Mouse (Mus musculus): ENCODE measurements around the gene Ppp2r5e. TPM values are rescaled to one million over a fixed set of nuclear protein-coding genes. Genes with fewer than 3 reads are reported as not detected.

Ppp2r5e gene
- polyA plus RNA-seq (2015; fragmentation: Nextera tagmentation; extraction: Ambion mirVana): 9.4 and 11.2 TPM in 2 replicates

DNA sequence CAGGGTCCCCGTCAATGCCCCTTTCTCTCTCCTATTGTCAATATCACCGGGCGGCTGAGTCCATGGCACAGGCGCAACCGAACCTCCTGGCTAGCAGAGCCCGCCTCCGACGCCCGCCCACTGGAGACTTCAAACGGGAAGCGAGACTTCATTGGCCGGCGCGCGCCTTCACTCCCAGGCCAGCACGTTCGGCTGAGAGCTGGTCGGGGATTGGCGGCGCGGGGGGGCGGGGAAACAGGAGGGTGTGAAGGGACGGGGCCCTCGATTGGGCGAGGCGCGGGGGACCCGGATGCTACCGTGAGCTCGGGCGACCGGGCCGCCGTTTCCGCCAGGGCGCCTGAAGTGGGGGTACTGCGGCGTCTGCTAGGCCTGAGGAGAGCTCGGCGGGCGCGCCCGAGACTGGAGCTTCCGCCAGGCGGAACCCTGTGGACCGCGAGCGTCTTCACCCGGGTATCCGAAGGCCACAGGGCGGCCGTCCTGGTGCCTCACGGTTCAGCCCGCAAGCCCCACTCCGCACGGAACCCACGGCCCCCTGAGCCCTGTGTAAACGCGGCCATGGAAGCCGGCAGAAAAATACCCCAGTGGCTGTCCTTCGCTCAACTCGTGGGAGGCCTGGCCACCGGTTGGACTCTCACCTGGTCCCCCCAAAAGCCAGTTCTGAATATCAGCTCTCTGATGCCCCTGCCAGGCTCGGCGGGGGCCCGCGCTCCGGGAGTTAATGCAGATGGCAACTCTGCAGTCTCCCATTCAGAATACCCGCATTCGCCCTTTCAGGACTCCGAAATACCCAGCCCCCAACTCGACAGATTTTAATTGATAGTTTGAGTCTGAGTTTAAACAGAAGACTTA is at the start of gene Ppp2r5e:
TSS of gene Ppp2r5e (minus strand) at position 92 of the 849 bp plus-strand sequence.

GRCm38 (mm10) chr12:75416681-75417080 is 179.4 kb downstream of the Ppp2r5e start, which contains the start of gene Gphb5:
TSS of gene Gphb5 (minus strand) at chr12:75416781.

Other genes with a start within 250 kb of the Ppp2r5e start
- gene Gphb5, start 179.5 kb downstream of the Ppp2r5e start, polyA plus RNA-seq (2015; fragmentation: Nextera tagmentation; extraction: Ambion mirVana): not detected in 2 replicates
- 5.2 and 5.7 TPM in 2 replicates for gene Wdr89, start 73.3 kb upstream of the Ppp2r5e start, polyA plus RNA-seq (2015; fragmentation: Nextera tagmentation; extraction: Ambion mirVana)
- 26.8 and 49.7 TPM in 2 replicates for gene Sgpp1, start 139.5 kb upstream of the Ppp2r5e start, polyA plus RNA-seq (2015; fragmentation: Nextera tagmentation; extraction: Ambion mirVana)
- 30.1 and 31.5 TPM in 2 replicates for gene Syne2, start 221.9 kb upstream of the Ppp2r5e start, polyA plus RNA-seq (2015; fragmentation: Nextera tagmentation; extraction: Ambion mirVana)

Measured in adrenal gland, postnatal 0 days (tissue).